Mouse (Mus musculus): ENCODE measurements around the gene Sec22c.

- TF ChIP-seq CTCF (IDR thresholded peaks at IDR 0.05; ENCODE audit: control insufficient read depth, insufficient read depth, insufficient replicate concordance, low read depth, low read length) (no peak), POLR2A (IDR thresholded peaks at IDR 0.05; ENCODE audit: control insufficient read depth, low read depth, low read length) (no peak)
These were observed 28.2 kb downstream of the Sec22c start for GRCm38 (mm10) chr9:121677069-121677468.

All from testis, adult 2 months (tissue).